ENCODE assay signal across 21 mouse cellular contexts in the genomic region with DNA sequence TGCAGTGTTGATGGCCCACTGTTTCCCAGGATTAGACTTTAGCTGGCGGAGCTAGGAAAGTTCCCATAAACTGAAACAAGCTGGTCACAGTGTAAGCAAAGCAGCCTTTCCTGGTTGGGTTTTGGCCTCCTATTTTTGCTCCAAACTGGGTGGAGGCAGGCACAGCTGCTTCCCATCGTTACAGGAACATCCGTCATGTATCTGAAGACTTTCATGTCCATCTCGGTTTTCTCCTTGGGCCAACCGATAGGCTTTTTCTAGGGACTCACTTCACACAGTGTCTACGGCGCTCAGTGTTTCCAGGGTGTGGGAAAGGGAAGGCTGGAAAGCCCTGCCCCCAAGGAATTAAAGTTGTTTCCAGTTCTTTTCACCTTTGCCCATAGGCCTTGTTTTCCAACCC.
DNase-seq lines count a peak whose midpoint lies in the region; ATAC-seq and TF ChIP-seq lines count a peak whose summit lies in the region.
"Had no signal": no experiment of that assay in that cellular context is flagged by ENCODE, and none has a peak within 500 bp of the region (broad histone marks: within the 10 kb centered on the region; RNA-seq: fewer than 3 reads in every experiment).

No protein-coding gene starts in this region.

- no peaks in the 10 kb centered on the region for H3K9me3 ChIP-seq in lung, embryonic 15.5 days
- H3K9me3 ChIP-seq in embryonic facial prominence, embryonic 15.5 days (replicated peaks), result no peaks in the 10 kb centered on the region
- no peaks in the 10 kb centered on the region for H3K9me3 ChIP-seq in limb, embryonic 14.5 days (ENCODE audit: control insufficient read depth, low read length)
- H3K9me3 ChIP-seq: forebrain, embryonic 10.5 days; hindbrain, embryonic 15.5 days; intestine, embryonic 15.5 days; stomach, embryonic 15.5 days had no signal

- H3K79me2 ChIP-seq in heart, adult 2 months (replicated peaks; ENCODE audit: control insufficient read depth, insufficient read depth, low read length), result no peaks in the 10 kb centered on the region

- TF ChIP-seq CTCF in heart, adult 2 months (IDR thresholded peaks at IDR 0.05), result no peak

- 0 out of 2 replicates have a peak, but pooled peaks have one; percentile 39 for ATAC-seq in lung, embryonic 15.5 days (ENCODE audit: borderline replicate concordance, extremely low read depth, low FRiP score, low TSS enrichment)
- ATAC-seq in embryonic facial prominence, embryonic 15.5 days (ENCODE audit: insufficient number of reproducible peaks, low FRiP score, low TSS enrichment, low read depth), result 0 out of 2 replicates have a peak, but pooled peaks have one; percentile 29
- ATAC-seq in limb, embryonic 14.5 days (ENCODE audit: low FRiP score, low read depth), result no peak
- ATAC-seq: forebrain, postnatal 0 days; intestine, embryonic 15.5 days; liver, postnatal 0 days had no signal

- no peak for TF ChIP-seq POLR2A in heart, adult 2 months (IDR thresholded peaks at IDR 0.05; ENCODE audit: insufficient read depth, low read depth, low read length)
- no peak for TF ChIP-seq POLR2A in limb, embryonic 14.5 days (IDR thresholded peaks at IDR 0.05; ENCODE audit: borderline replicate concordance, extremely low read depth, insufficient read depth, insufficient read length)

- no peak for DNase-seq in heart, adult 2 months
- no peak for DNase-seq in heart, postnatal 25 days (ENCODE audit: low spot score)
- no peak for DNase-seq in lung, postnatal 4 days
- DNase-seq in limb, embryonic 14.5 days (ENCODE audit: low spot score), result peak; percentile 14
- DNase-seq in T-cell, adult 2 months (ENCODE audit: low spot score), result no peak
- no peak for DNase-seq in adrenal gland, postnatal 4 days (ENCODE audit: low spot score in 2 of 2)
- DNase-seq: cerebellum, adult 8-10 months; forebrain, postnatal 0 days; layer of hippocampus, postnatal 36 days; liver, postnatal 0 days; midbrain, embryonic 14.5 days; spleen, adult 18-20 months; thymus, adult 2 months had no signal

- H3K4me2 ChIP-seq in lung, embryonic 15.5 days, result no peak overlapping the region
- H3K4me2 ChIP-seq in embryonic facial prominence, embryonic 15.5 days (replicated peaks), result peak overlapping the region; percentile 17; the same call in 1 of the 2 replicates
- no peak overlapping the region; the same call in 1 of the 2 replicates for H3K4me2 ChIP-seq in limb, embryonic 14.5 days (replicated peaks; ENCODE audit: low read depth, low read length, severe bottlenecking)
- H3K4me2 ChIP-seq: hindbrain, embryonic 15.5 days; intestine, embryonic 15.5 days; stomach, embryonic 15.5 days had no signal

- peak overlapping the region; percentile 40 for H3K27ac ChIP-seq in heart, adult 2 months
- H3K27ac ChIP-seq in lung, embryonic 15.5 days, result no peak overlapping the region
- peak overlapping the region; percentile 44; the same call in 1 of the 2 replicates for H3K27ac ChIP-seq in embryonic facial prominence, embryonic 15.5 days (replicated peaks)
- no peak overlapping the region for H3K27ac ChIP-seq in limb, embryonic 14.5 days (replicated peaks; ENCODE audit: low read depth, low read length)
- H3K27ac ChIP-seq: forebrain, embryonic 10.5 days; hindbrain, embryonic 15.5 days; intestine, embryonic 15.5 days; kidney, postnatal 0 days; layer of hippocampus, adult 2 months; stomach, embryonic 15.5 days had no signal

- H3K27me3 ChIP-seq in heart, adult 2 months (ENCODE audit: control insufficient read depth, insufficient read depth, low read length), result no peaks in the 10 kb centered on the region
- no peaks in the 10 kb centered on the region for H3K27me3 ChIP-seq in lung, embryonic 15.5 days
- H3K27me3 ChIP-seq in embryonic facial prominence, embryonic 15.5 days, result no peaks in the 10 kb centered on the region
- H3K27me3 ChIP-seq in limb, embryonic 14.5 days (ENCODE audit: control insufficient read depth, insufficient read depth, low read length), result no peaks in the 10 kb centered on the region
- H3K27me3 ChIP-seq: hindbrain, embryonic 15.5 days; intestine, embryonic 15.5 days; stomach, embryonic 15.5 days had no signal

- WGBS in heart, adult 2 months, result 69% methylated on average over 7 of the region's 7 CpGs
- 46% methylated on average over 7 of the region's 7 CpGs for WGBS in lung, embryonic 15.5 days
- 33% methylated on average over 7 of the region's 7 CpGs for WGBS in embryonic facial prominence, embryonic 15.5 days
- WGBS in limb, embryonic 14.5 days, result 35% methylated on average over 7 of the region's 7 CpGs

- no peaks in the 10 kb centered on the region for H3K4me1 ChIP-seq in heart, adult 2 months (ENCODE audit: control insufficient read depth, insufficient read depth, low read length)
- peaks cover 2% of the 10 kb centered on the region; the same call in 1 of the 2 replicates for H3K4me1 ChIP-seq in lung, embryonic 15.5 days
- peaks cover 8% of the 10 kb centered on the region; the same call in 1 of the 2 replicates for H3K4me1 ChIP-seq in embryonic facial prominence, embryonic 15.5 days
- peaks cover 7% of the 10 kb centered on the region; the same call in 1 of the 2 replicates for H3K4me1 ChIP-seq in limb, embryonic 14.5 days (ENCODE audit: control insufficient read depth, insufficient read depth, low read length)
- H3K4me1 ChIP-seq: hindbrain, embryonic 15.5 days; intestine, embryonic 15.5 days; stomach, embryonic 15.5 days had no signal

- intact Hi-C loops in heart, adult 2 months (cut with DNase I), result no loop called here
- intact Hi-C loops in heart, postnatal 25 days (cut with DNase I), result no loop called here

- no peak for TF ChIP-seq EP300 in heart, adult 2 months (IDR thresholded peaks at IDR 0.05; ENCODE audit: insufficient read depth, low read depth, low read length)

- H3K36me3 ChIP-seq in heart, adult 2 months (ENCODE audit: control insufficient read depth, insufficient read depth, low read length), result no peaks in the 10 kb centered on the region
- no peaks in the 10 kb centered on the region for H3K36me3 ChIP-seq in lung, embryonic 15.5 days
- H3K36me3 ChIP-seq in embryonic facial prominence, embryonic 15.5 days, result no peaks in the 10 kb centered on the region
- no peaks in the 10 kb centered on the region for H3K36me3 ChIP-seq in limb, embryonic 14.5 days (ENCODE audit: control insufficient read depth, insufficient read depth, low read length)
- H3K36me3 ChIP-seq: forebrain, embryonic 10.5 days; hindbrain, embryonic 15.5 days; intestine, embryonic 15.5 days; stomach, embryonic 15.5 days had no signal

- H3K9ac ChIP-seq in heart, adult 2 months (ENCODE audit: low read depth, low read length), result no peak overlapping the region
- H3K9ac ChIP-seq in lung, embryonic 15.5 days, result no peak overlapping the region
- H3K9ac ChIP-seq in embryonic facial prominence, embryonic 15.5 days, result no peak overlapping the region
- no peak overlapping the region for H3K9ac ChIP-seq in limb, embryonic 14.5 days (ENCODE audit: low read depth, low read length, severe bottlenecking)
- H3K9ac ChIP-seq: forebrain, postnatal 0 days; hindbrain, embryonic 15.5 days; intestine, embryonic 15.5 days; liver, postnatal 0 days; stomach, embryonic 15.5 days had no signal

- no peak overlapping the region for H3K4me3 ChIP-seq in heart, adult 2 months
- no peak overlapping the region for H3K4me3 ChIP-seq in lung, embryonic 15.5 days
- H3K4me3 ChIP-seq in embryonic facial prominence, embryonic 15.5 days (replicated peaks), result no peak overlapping the region
- H3K4me3 ChIP-seq in limb, embryonic 14.5 days (replicated peaks; ENCODE audit: low read length), result no peak overlapping the region
- H3K4me3 ChIP-seq: forebrain, embryonic 10.5 days; hindbrain, embryonic 15.5 days; intestine, embryonic 15.5 days; layer of hippocampus, adult 2 months; stomach, embryonic 15.5 days had no signal

Comparison
In these comparisons a context has a peak if more than half of its experiments do, and no peak if none do; other contexts are left out.
1. H3K27ac ChIP-seq: peak in heart, adult 2 months (single experiment) and embryonic facial prominence, embryonic 15.5 days (single experiment); none in lung, embryonic 15.5 days (single experiment) and limb, embryonic 14.5 days (single experiment).